Mouse (Mus musculus) ES-Bruce4 (cell line): ENCODE measurements around the gene Ddx47. TPM values are rescaled to one million over a fixed set of nuclear protein-coding genes. Genes with fewer than 3 reads are reported as not detected.

Source experiments
- H3K27ac ChIP-seq: 2 replicates; pipeline ENCODE4 v1.5.1; 2012; ENCODE audit warnings: low read length, inconsistent platforms; ENCODE audit not compliant: insufficient read depth
- H3K27me3 ChIP-seq: 2 replicates; pipeline ENCODE4 v1.6.1; 2012; ENCODE audit warnings: mild to moderate bottlenecking, low read length, inconsistent platforms; ENCODE audit not compliant: control insufficient read depth, poor library complexity, insufficient read depth, severe bottlenecking
- H3K36me3 ChIP-seq: 2 replicates; pipeline ENCODE4 v1.6.1; 2012; ENCODE audit warnings: inconsistent platforms, mild to moderate bottlenecking, low read length, moderate library complexity; ENCODE audit not compliant: control insufficient read depth, poor library complexity, insufficient read depth, severe bottlenecking
- H3K4me1 ChIP-seq: one replicate; pipeline ENCODE4 v1.8.1; 2011; ENCODE audit warnings: low read length; ENCODE audit not compliant: control insufficient read depth, insufficient read depth
- H3K4me3 ChIP-seq: 2 replicates; pipeline ENCODE4 v1.5.1; 2011; ENCODE audit warnings: low read depth, mild to moderate bottlenecking, low read length
- H3K9ac ChIP-seq: 2 replicates; pipeline ENCODE4 v1.6.1; 2012; ENCODE audit warnings: low read depth, mild to moderate bottlenecking, inconsistent platforms; ENCODE audit not compliant: poor library complexity, severe bottlenecking
- H3K9me3 ChIP-seq: replicated peaks from 2 replicates; pipeline ENCODE4 v1.6.1; 2012; ENCODE audit warnings: mild to moderate bottlenecking, low read length, inconsistent platforms; ENCODE audit not compliant: control insufficient read depth, poor library complexity, insufficient read depth, severe bottlenecking
- CTCF ChIP-seq: IDR thresholded peaks from one replicate; pipeline ENCODE4 v1.8.1; 2011; ENCODE audit warnings: low read depth, low read length
- EP300 ChIP-seq: IDR thresholded peaks from 2 replicates; pipeline ENCODE4 v1.6.1; 2011; ENCODE audit warnings: low read depth, low read length; ENCODE audit not compliant: insufficient read depth
- POLR2A ChIP-seq: IDR thresholded peaks from one replicate; pipeline ENCODE4 v1.8.1; 2011; ENCODE audit warnings: low read length; ENCODE audit not compliant: insufficient read depth
- polyA plus RNA-seq: library from polyadenylated mRNA; stranded (reverse); fragments of >200 nt; gene quantifications from 2 replicates; pipeline ENCODE4 v1.2.4, GENCODE M21; 2011; ENCODE audit warnings: low read depth; ENCODE audit not compliant: missing spikeins, insufficient read depth, insufficient read length

The Ddx47 gene
- polyA plus RNA-seq, 1 experiment = 114 TPM

DNA sequence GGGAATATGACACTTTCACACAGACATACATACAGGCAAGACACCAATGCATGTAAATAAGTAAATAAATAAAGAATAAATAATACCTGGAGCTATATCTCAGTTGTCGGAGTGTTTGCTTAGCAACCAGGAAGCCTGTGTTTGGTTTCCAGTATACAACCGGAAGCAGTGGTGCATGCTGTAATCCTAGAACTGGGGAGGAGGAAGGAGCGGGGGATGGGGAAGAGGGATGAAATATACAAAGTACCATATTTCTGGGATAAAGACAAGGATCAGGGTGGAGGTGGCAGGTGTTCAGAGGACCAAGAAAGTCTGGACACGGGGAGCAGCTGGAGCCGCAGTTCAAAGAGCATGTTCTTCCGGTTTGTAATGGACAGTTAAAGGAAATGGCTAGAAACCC lies 37.1 kb downstream of the Ddx47 start:
- Histone ChIP-seq H3K9me3 (no peaks in the 10 kb centered on the region), H3K36me3 (no peaks in the 10 kb centered on the region), H3K4me1 (peaks cover 4% of the 10 kb centered on the region), H3K27me3 (no peaks in the 10 kb centered on the region), H3K27ac (no peak overlapping the region), H3K9ac (no peak overlapping the region), H3K4me3 (no peak overlapping the region)
- TF ChIP-seq POLR2A = no peak
- TF ChIP-seq EP300 = no peak
- no peak for TF ChIP-seq CTCF

GRCm38 (mm10) chr6:135048956-135049355 lies 37.5 kb downstream of the Ddx47 start:
- Histone ChIP-seq H3K27ac (no peak overlapping the region), H3K27me3 (no peaks in the 10 kb centered on the region), H3K4me3 (no peak overlapping the region), H3K36me3 (no peaks in the 10 kb centered on the region), H3K9ac (no peak overlapping the region), H3K9me3 (no peaks in the 10 kb centered on the region), H3K4me1 (peaks cover 5% of the 10 kb centered on the region)
- TF ChIP-seq POLR2A (no peak), CTCF (no peak), EP300 (no peak)

- Histone ChIP-seq H3K36me3 (no peaks in the 10 kb centered on the region), H3K27me3 (no peaks in the 10 kb centered on the region), H3K27ac (no peak overlapping the region), H3K9me3 (no peaks in the 10 kb centered on the region), H3K4me3 (no peak overlapping the region), H3K4me1 (peaks cover 4% of the 10 kb centered on the region), H3K9ac (no peak overlapping the region)
- no peak for TF ChIP-seq POLR2A
- TF ChIP-seq EP300 = no peak
- TF ChIP-seq CTCF = no peak
Observed at GRCm38 (mm10) chr6:135053789-135054188, 42.4 kb downstream of the Ddx47 start.

GRCm38 (mm10) chr6:135055882-135056281 lies 44.5 kb downstream of the Ddx47 start:
- no peaks in the 10 kb centered on the region for H3K36me3 ChIP-seq
- TF ChIP-seq EP300 (no peak), POLR2A (no peak), CTCF (no peak)
- H3K27me3 ChIP-seq = no peaks in the 10 kb centered on the region
- no peak overlapping the region for H3K9ac ChIP-seq
- H3K27ac ChIP-seq = no peak overlapping the region
- H3K4me3 ChIP-seq = no peak overlapping the region
- H3K4me1 ChIP-seq = peaks cover 1% of the 10 kb centered on the region
- no peaks in the 10 kb centered on the region for H3K9me3 ChIP-seq

DNA sequence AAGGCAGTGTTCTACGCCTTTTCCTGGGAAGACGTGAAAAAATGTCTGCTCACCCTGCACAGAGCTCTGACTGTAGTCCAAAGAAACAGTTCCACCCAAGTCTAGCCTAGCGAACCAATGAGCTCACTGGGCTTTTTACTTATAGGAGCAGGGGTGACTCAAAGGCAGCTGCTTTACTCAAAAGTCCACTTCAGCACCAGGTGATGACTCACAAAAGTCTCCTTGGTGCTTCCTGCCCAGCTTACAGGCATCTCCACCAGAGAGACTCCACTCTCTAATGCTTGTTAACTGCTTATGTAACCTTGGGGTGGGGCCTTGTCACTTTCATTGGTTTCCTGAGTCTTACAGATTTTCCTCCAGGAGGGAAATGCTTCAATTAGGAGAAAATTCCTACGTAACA lies 49.3 kb downstream of the Ddx47 start:
- TF ChIP-seq EP300 = no peak
- TF ChIP-seq CTCF = no peak
- no peak for TF ChIP-seq POLR2A
- H3K4me1 ChIP-seq = peaks cover 2% of the 10 kb centered on the region
- H3K27ac ChIP-seq = no peak overlapping the region
- no peaks in the 10 kb centered on the region for H3K36me3 ChIP-seq
- H3K4me3 ChIP-seq = no peak overlapping the region
- no peaks in the 10 kb centered on the region for H3K27me3 ChIP-seq
- H3K9ac ChIP-seq = no peak overlapping the region
- no peaks in the 10 kb centered on the region for H3K9me3 ChIP-seq

DNA sequence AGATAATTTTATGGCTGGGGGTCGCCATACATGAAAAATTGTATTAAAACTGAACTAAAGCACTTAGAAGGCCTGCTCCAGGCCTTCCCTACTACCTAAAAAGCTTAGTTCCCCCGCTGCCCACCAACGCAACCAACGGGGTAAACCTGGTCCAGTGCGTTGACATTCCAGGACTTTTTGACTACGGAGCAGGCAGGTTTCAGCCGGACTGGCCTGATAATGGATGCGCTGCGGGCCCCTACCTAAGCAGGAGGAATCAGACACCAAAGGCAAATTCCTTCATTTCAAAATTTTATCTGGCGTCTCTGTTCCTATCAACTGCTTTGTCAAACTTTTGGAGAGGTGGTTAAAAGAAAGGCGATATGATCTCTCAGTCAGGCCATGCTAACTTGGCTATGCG lies 53.2 kb downstream of the Ddx47 start:
- H3K9ac ChIP-seq = no peak overlapping the region
- H3K27ac ChIP-seq = no peak overlapping the region; the same call in 1 of the 2 replicates
- no peaks in the 10 kb centered on the region for H3K27me3 ChIP-seq
- H3K9me3 ChIP-seq = no peaks in the 10 kb centered on the region
- no peaks in the 10 kb centered on the region for H3K36me3 ChIP-seq
- H3K4me1 ChIP-seq = peaks cover 4% of the 10 kb centered on the region
- H3K4me3 ChIP-seq = no peak overlapping the region; the same call in 1 of the 2 replicates
- TF ChIP-seq POLR2A (no peak), EP300 (no peak), CTCF (no peak)
